Mouse (Mus musculus): ENCODE results near the gene Ptpra. TPM values are rescaled to one million over a fixed set of nuclear protein-coding genes. Genes with fewer than 3 reads are reported as not detected.

Gene Ptpra
- 137 and 144 TPM in 2 replicates for polyA plus RNA-seq (2015; fragmentation: Nextera tagmentation; extraction: Ambion mirVana)

- peak; percentile 97 for ATAC-seq
- Histone ChIP-seq H3K4me3 (ENCODE audit: low read depth, low read length) (peak within 1 kb of the TSS; percentile 95), H3K9ac (ENCODE audit: low read depth, low read length) (peak within 1 kb of the TSS; percentile 95), H3K36me3 (ENCODE audit: control insufficient read depth, insufficient read depth, low read length) (no peaks in the 10 kb centered on the region), H3K4me2 (ENCODE audit: low read length) (peak within 1 kb of the TSS; percentile 93), H3K27ac (ENCODE audit: low read length) (peak within 1 kb of the TSS; percentile 88), H3K27me3 (ENCODE audit: control insufficient read depth, insufficient read depth, low read depth, low read length) (no peaks in the 10 kb centered on the region), H3K9me3 (replicated peaks; ENCODE audit: control insufficient read depth, low read length, poor library complexity, severe bottlenecking) (no peaks in the 10 kb centered on the region), H3K4me1 (ENCODE audit: control insufficient read depth, insufficient read depth, low read length) (peaks cover 24% of the 10 kb centered on the region)
- 0% methylated on average over 42 of the region's 50 CpGs for WGBS
Observed at GRCm38 (mm10) chr2:130449794-130450433, at the start of gene Ptpra. TSS of gene Ptpra (plus strand) at chr2:130450278.

- Histone ChIP-seq H3K4me3 (ENCODE audit: low read depth, low read length) (no peak overlapping the region), H3K27me3 (ENCODE audit: control insufficient read depth, insufficient read depth, low read depth, low read length) (peaks cover 8% of the 10 kb centered on the region), H3K9me3 (replicated peaks; ENCODE audit: control insufficient read depth, low read length, poor library complexity, severe bottlenecking) (no peaks in the 10 kb centered on the region), H3K9ac (ENCODE audit: low read depth, low read length) (no peak overlapping the region), H3K4me2 (ENCODE audit: low read length) (no peak overlapping the region), H3K27ac (ENCODE audit: low read length) (no peak overlapping the region), H3K36me3 (ENCODE audit: control insufficient read depth, insufficient read depth, low read length) (no peaks in the 10 kb centered on the region), H3K4me1 (ENCODE audit: control insufficient read depth, insufficient read depth, low read length) (peaks cover 7% of the 10 kb centered on the region)
- no peak for ATAC-seq
- 86% methylated on average over 4 of the region's 4 CpGs for WGBS
Observed at GRCm38 (mm10) chr2:130401891-130402290, 48.2 kb upstream of the Ptpra start.

- no peaks in the 10 kb centered on the region for H3K27me3 ChIP-seq (ENCODE audit: control insufficient read depth, insufficient read depth, low read depth, low read length)
- H3K4me1 ChIP-seq (ENCODE audit: control insufficient read depth, insufficient read depth, low read length) = no peaks in the 10 kb centered on the region
- WGBS = 100% methylated on average over 1 of the region's 1 CpGs
- no peak within 1 kb of the TSS for H3K4me2 ChIP-seq (ENCODE audit: low read length)
- H3K9me3 ChIP-seq (replicated peaks; ENCODE audit: control insufficient read depth, low read length, poor library complexity, severe bottlenecking) = no peaks in the 10 kb centered on the region
- H3K36me3 ChIP-seq (ENCODE audit: control insufficient read depth, insufficient read depth, low read length) = no peaks in the 10 kb centered on the region
- no peak within 1 kb of the TSS for H3K9ac ChIP-seq (ENCODE audit: low read depth, low read length)
- H3K4me3 ChIP-seq (ENCODE audit: low read depth, low read length) = no peak within 1 kb of the TSS
- ATAC-seq = no peak
- H3K27ac ChIP-seq (ENCODE audit: low read length) = no peak within 1 kb of the TSS
Observed at GRCm38 (mm10) chr2:130404939-130405338, 45.1 kb upstream of the Ptpra start, which contains the start of the genes Gm28372 and 1700020A23Rik. TSS of gene Gm28372 (plus strand) at chr2:130405239. TSS of gene 1700020A23Rik (plus strand) at chr2:130405259.

GRCm38 (mm10) chr2:130406178-130406577 lies 43.9 kb upstream of the Ptpra start, which contains the start of gene Tmem239:
TSS of gene Tmem239 (plus strand) at chr2:130406478.
- H3K36me3 ChIP-seq (ENCODE audit: control insufficient read depth, insufficient read depth, low read length) = no peaks in the 10 kb centered on the region
- H3K9ac ChIP-seq (ENCODE audit: low read depth, low read length) = no peak within 1 kb of the TSS
- H3K27me3 ChIP-seq (ENCODE audit: control insufficient read depth, insufficient read depth, low read depth, low read length) = no peaks in the 10 kb centered on the region
- H3K27ac ChIP-seq (ENCODE audit: low read length) = no peak within 1 kb of the TSS
- no peak within 1 kb of the TSS for H3K4me2 ChIP-seq (ENCODE audit: low read length)
- no peaks in the 10 kb centered on the region for H3K4me1 ChIP-seq (ENCODE audit: control insufficient read depth, insufficient read depth, low read length)
- H3K4me3 ChIP-seq (ENCODE audit: low read depth, low read length) = no peak within 1 kb of the TSS
- no peak for ATAC-seq
- WGBS = 76% methylated on average over 2 of the region's 2 CpGs
- H3K9me3 ChIP-seq (replicated peaks; ENCODE audit: control insufficient read depth, low read length, poor library complexity, severe bottlenecking) = no peaks in the 10 kb centered on the region

- Histone ChIP-seq H3K9me3 (replicated peaks; ENCODE audit: control insufficient read depth, low read length, poor library complexity, severe bottlenecking) (no peaks in the 10 kb centered on the region), H3K4me1 (ENCODE audit: control insufficient read depth, insufficient read depth, low read length) (no peaks in the 10 kb centered on the region), H3K9ac (ENCODE audit: low read depth, low read length) (no peak overlapping the region), H3K36me3 (ENCODE audit: control insufficient read depth, insufficient read depth, low read length) (no peaks in the 10 kb centered on the region), H3K27ac (ENCODE audit: low read length) (no peak overlapping the region), H3K27me3 (ENCODE audit: control insufficient read depth, insufficient read depth, low read depth, low read length) (no peaks in the 10 kb centered on the region), H3K4me2 (ENCODE audit: low read length) (no peak overlapping the region), H3K4me3 (ENCODE audit: low read depth, low read length) (no peak overlapping the region)
- no peak for ATAC-seq
- WGBS = 11% methylated on average over 6 of the region's 6 CpGs
Observed at GRCm38 (mm10) chr2:130408194-130408593, 41.9 kb upstream of the Ptpra start.

- Histone ChIP-seq H3K9me3 (replicated peaks; ENCODE audit: control insufficient read depth, low read length, poor library complexity, severe bottlenecking) (no peaks in the 10 kb centered on the region), H3K9ac (ENCODE audit: low read depth, low read length) (no peak overlapping the region), H3K4me3 (ENCODE audit: low read depth, low read length) (no peak overlapping the region), H3K27me3 (ENCODE audit: control insufficient read depth, insufficient read depth, low read depth, low read length) (no peaks in the 10 kb centered on the region), H3K27ac (ENCODE audit: low read length) (no peak overlapping the region), H3K36me3 (ENCODE audit: control insufficient read depth, insufficient read depth, low read length) (no peaks in the 10 kb centered on the region), H3K4me2 (ENCODE audit: low read length) (no peak overlapping the region), H3K4me1 (ENCODE audit: control insufficient read depth, insufficient read depth, low read length) (no peaks in the 10 kb centered on the region)
- ATAC-seq = peak; percentile 81
- 38% methylated on average over 16 of the region's 16 CpGs for WGBS
Observed at GRCm38 (mm10) chr2:130411558-130412495, 38.3 kb upstream of the Ptpra start.

GRCm38 (mm10) chr2:130412775-130413174 lies 37.3 kb upstream of the Ptpra start:
- Histone ChIP-seq H3K4me3 (ENCODE audit: low read depth, low read length) (no peak overlapping the region), H3K4me1 (ENCODE audit: control insufficient read depth, insufficient read depth, low read length) (no peaks in the 10 kb centered on the region), H3K4me2 (ENCODE audit: low read length) (no peak overlapping the region), H3K27me3 (ENCODE audit: control insufficient read depth, insufficient read depth, low read depth, low read length) (no peaks in the 10 kb centered on the region), H3K9ac (ENCODE audit: low read depth, low read length) (no peak overlapping the region), H3K36me3 (ENCODE audit: control insufficient read depth, insufficient read depth, low read length) (no peaks in the 10 kb centered on the region), H3K9me3 (replicated peaks; ENCODE audit: control insufficient read depth, low read length, poor library complexity, severe bottlenecking) (no peaks in the 10 kb centered on the region), H3K27ac (ENCODE audit: low read length) (no peak overlapping the region)
- WGBS = 82% methylated on average over 3 of the region's 3 CpGs
- ATAC-seq = no peak

- Histone ChIP-seq H3K4me3 (ENCODE audit: low read depth, low read length) (no peak overlapping the region), H3K9me3 (replicated peaks; ENCODE audit: control insufficient read depth, low read length, poor library complexity, severe bottlenecking) (no peaks in the 10 kb centered on the region), H3K27me3 (ENCODE audit: control insufficient read depth, insufficient read depth, low read depth, low read length) (no peaks in the 10 kb centered on the region), H3K36me3 (ENCODE audit: control insufficient read depth, insufficient read depth, low read length) (peaks cover 5% of the 10 kb centered on the region; the same call in 1 of the 2 replicates), H3K4me1 (ENCODE audit: control insufficient read depth, insufficient read depth, low read length) (no peaks in the 10 kb centered on the region), H3K9ac (ENCODE audit: low read depth, low read length) (no peak overlapping the region), H3K27ac (ENCODE audit: low read length) (no peak overlapping the region), H3K4me2 (ENCODE audit: low read length) (no peak overlapping the region)
- no peak for ATAC-seq
- 80% methylated on average over 6 of the region's 6 CpGs for WGBS
Observed at GRCm38 (mm10) chr2:130414094-130414856, 35.8 kb upstream of the Ptpra start.

All from midbrain, embryonic 16.5 days (tissue).